Mouse (Mus musculus): ENCODE results near the gene Mtln.

Gene Mtln

GRCm38 (mm10) chr2:127754113-127754512 lies 38.2 kb downstream of the Mtln start:
- no peak for DNase-seq (ENCODE audit: low read depth, low spot score)

GRCm38 (mm10) chr2:127751849-127752610 lies 40.3 kb downstream of the Mtln start:
- DNase-seq (ENCODE audit: low read depth, low spot score), result no peak

- no peak for DNase-seq (ENCODE audit: low read depth, low spot score)
Observed at GRCm38 (mm10) chr2:127749376-127749775, 42.9 kb downstream of the Mtln start.

- no peak for DNase-seq (ENCODE audit: low read depth, low spot score)
Observed at GRCm38 (mm10) chr2:127748316-127748715, 44.0 kb downstream of the Mtln start.

- DNase-seq (ENCODE audit: low read depth, low spot score), result no peak
Observed at GRCm38 (mm10) chr2:127742637-127743036, 49.7 kb downstream of the Mtln start.

Measured in telencephalon, adult 2 months (tissue).